Mouse (Mus musculus): ENCODE measurements around the gene Hoxb2.

GRCm38 (mm10) chr11:96354801-96355311, 4.5 kb downstream of the Hoxb2 start:
- no peak for TF ChIP-seq CTCF (conservative IDR thresholded peaks at IDR 0.05; ENCODE audit: low read length)
- no peak for TF ChIP-seq POU5F1 (IDR thresholded peaks at IDR 0.05; ENCODE audit: borderline replicate concordance, low read length)
